In genomic region chr14:119008031-119008590, GRCm38 (mm10) we compare ENCODE assay signal across 8 mouse cellular contexts.
DNase-seq lines count a peak whose midpoint lies in the region; ATAC-seq and TF ChIP-seq lines count a peak whose summit lies in the region.

No protein-coding gene starts in this region.

- peak overlapping the region; percentile 88 for H3K4me2 ChIP-seq in heart, embryonic 13.5 days
- H3K4me2 ChIP-seq in hindbrain, embryonic 13.5 days, result peak overlapping the region; percentile 70
- peak overlapping the region; percentile 90 for H3K4me2 ChIP-seq in midbrain, embryonic 12.5 days (replicated peaks)

- peak overlapping the region; percentile 71 for H3K9ac ChIP-seq in heart, embryonic 13.5 days
- H3K9ac ChIP-seq in hindbrain, embryonic 13.5 days, result peak overlapping the region; percentile 58
- peak overlapping the region; percentile 46 for H3K9ac ChIP-seq in midbrain, embryonic 12.5 days (replicated peaks)

- no peak for TF ChIP-seq POLR2A in bone marrow macrophage, adult 2 months (IDR thresholded peaks at IDR 0.05; ENCODE audit: borderline replicate concordance, low read depth, low read length)

- ATAC-seq in heart, embryonic 13.5 days (ENCODE audit: extremely low read depth, insufficient number of reproducible peaks, low FRiP score, low TSS enrichment), result no peak
- no peak for ATAC-seq in hindbrain, embryonic 13.5 days (ENCODE audit: low FRiP score)
- no peak for ATAC-seq in midbrain, embryonic 12.5 days (ENCODE audit: low FRiP score, low read depth)

- peaks cover 9% of the 10 kb centered on the region for H3K4me1 ChIP-seq in heart, embryonic 13.5 days
- H3K4me1 ChIP-seq in bone marrow macrophage, adult 2 months (ENCODE audit: control insufficient read depth, insufficient read depth, low read length), result no peaks in the 10 kb centered on the region
- peaks cover 21% of the 10 kb centered on the region for H3K4me1 ChIP-seq in hindbrain, embryonic 13.5 days (replicated peaks)
- peaks cover 11% of the 10 kb centered on the region for H3K4me1 ChIP-seq in midbrain, embryonic 12.5 days

- DNase-seq in heart, adult 9 months (ENCODE audit: low spot score in 2 of 2), result no peak
- DNase-seq in embryo, embryonic 10 days (ENCODE audit: low spot score), result no peak
- DNase-seq in frontal cortex, postnatal 14 days (ENCODE audit: low spot score in 2 of 2), result no peak
- no peak for DNase-seq in left cerebral cortex, adult 9 months (ENCODE audit: low spot score in 2 of 2)

- peak overlapping the region; percentile 25; the same call in 1 of the 2 replicates for H3K27ac ChIP-seq in heart, embryonic 13.5 days (replicated peaks)
- no peak overlapping the region for H3K27ac ChIP-seq in bone marrow macrophage, adult 2 months (ENCODE audit: insufficient read depth, low read depth, low read length)
- H3K27ac ChIP-seq in hindbrain, embryonic 13.5 days, result peak overlapping the region; percentile 74
- peak overlapping the region; percentile 73 for H3K27ac ChIP-seq in midbrain, embryonic 12.5 days (replicated peaks)

- H3K27me3 ChIP-seq in heart, embryonic 13.5 days (replicated peaks), result no peaks in the 10 kb centered on the region
- no peaks in the 10 kb centered on the region for H3K27me3 ChIP-seq in hindbrain, embryonic 13.5 days
- no peaks in the 10 kb centered on the region for H3K27me3 ChIP-seq in midbrain, embryonic 12.5 days

- peaks cover 19% of the 10 kb centered on the region for H3K36me3 ChIP-seq in heart, embryonic 13.5 days
- peaks cover 12% of the 10 kb centered on the region for H3K36me3 ChIP-seq in hindbrain, embryonic 13.5 days
- peaks cover 10% of the 10 kb centered on the region; the same call in 1 of the 2 replicates for H3K36me3 ChIP-seq in midbrain, embryonic 12.5 days

- H3K9me3 ChIP-seq in heart, embryonic 13.5 days, result no peaks in the 10 kb centered on the region
- no peaks in the 10 kb centered on the region for H3K9me3 ChIP-seq in hindbrain, embryonic 13.5 days
- no peaks in the 10 kb centered on the region for H3K9me3 ChIP-seq in midbrain, embryonic 12.5 days

- WGBS in heart, embryonic 13.5 days, result 53% methylated on average over 7 of the region's 7 CpGs
- 48% methylated on average over 7 of the region's 7 CpGs for WGBS in hindbrain, embryonic 13.5 days
- WGBS in midbrain, embryonic 12.5 days, result 49% methylated on average over 7 of the region's 7 CpGs

- H3K4me3 ChIP-seq in heart, embryonic 13.5 days, result peak overlapping the region; percentile 55
- peak overlapping the region; percentile 65; the same call in 1 of the 2 replicates for H3K4me3 ChIP-seq in bone marrow macrophage, adult 2 months (ENCODE audit: insufficient read depth, low read length)
- peak overlapping the region; percentile 49 for H3K4me3 ChIP-seq in hindbrain, embryonic 13.5 days
- peak overlapping the region; percentile 51 for H3K4me3 ChIP-seq in midbrain, embryonic 12.5 days

- no peak for TF ChIP-seq CTCF in bone marrow macrophage, adult 2 months (IDR thresholded peaks at IDR 0.05; ENCODE audit: low read depth, low read length)
